Mouse (Mus musculus): ENCODE measurements at regions not wholly inside any gene's neighbourhood (a gene's known extent, or its start where the extent isn't known, plus 50 kb on each side); places are given as distances from the start of the nearest gene placed in this dataset.

DNA sequence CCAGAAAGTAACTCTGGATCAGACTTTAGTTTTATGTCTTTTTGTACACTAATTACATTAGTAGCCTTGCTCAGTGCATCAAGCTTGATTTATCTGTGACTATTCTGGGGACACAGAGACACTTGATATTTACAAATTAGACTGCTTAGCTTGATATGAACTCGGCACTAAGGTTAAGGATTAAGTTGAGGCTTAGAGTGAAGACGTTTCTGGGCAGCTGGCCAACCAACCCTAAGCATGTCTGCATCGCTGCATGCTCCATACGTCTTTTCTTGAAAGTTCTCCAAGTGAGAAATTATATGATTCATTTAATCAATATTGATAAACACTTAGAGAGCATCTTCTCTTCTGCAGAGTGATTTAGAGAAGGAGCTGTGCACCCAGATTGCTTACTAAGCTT is 352.6 kb upstream of the Slitrk1 start:
- no peaks in the 10 kb centered on the region for H3K36me3 ChIP-seq (ENCODE audit: insufficient read depth, low read length)
- 11% methylated on average over 4 of the region's 4 CpGs for WGBS
- no peak for ATAC-seq (replicated peaks; ENCODE audit: low FRiP score, low read depth)
- peak; percentile 19 for DNase-seq (ENCODE audit: low spot score)
- no peaks in the 10 kb centered on the region for H3K4me1 ChIP-seq (replicated peaks; ENCODE audit: insufficient read depth, low read length)
- no peak overlapping the region for H3K4me3 ChIP-seq (replicated peaks; ENCODE audit: low read depth, low read length)
- H3K27me3 ChIP-seq (ENCODE audit: insufficient read depth, low read length), result no peaks in the 10 kb centered on the region
- no peak for TF ChIP-seq CTCF (IDR thresholded peaks at IDR 0.05; ENCODE audit: low read depth)
- H3K9me3 ChIP-seq (replicated peaks; ENCODE audit: low read length), result no peaks in the 10 kb centered on the region
- no peak overlapping the region for H3K4me2 ChIP-seq (ENCODE audit: low read length)
- no peak overlapping the region for H3K27ac ChIP-seq
- no peak overlapping the region for H3K9ac ChIP-seq (ENCODE audit: low read depth, low read length)

- no peaks in the 10 kb centered on the region for H3K4me1 ChIP-seq (replicated peaks; ENCODE audit: insufficient read depth, low read length)
- H3K27me3 ChIP-seq (ENCODE audit: insufficient read depth, low read length), result no peaks in the 10 kb centered on the region
- no peak overlapping the region for H3K4me3 ChIP-seq (replicated peaks; ENCODE audit: low read depth, low read length)
- no peak overlapping the region for H3K4me2 ChIP-seq (ENCODE audit: low read length)
- H3K9ac ChIP-seq (ENCODE audit: low read depth, low read length), result no peak overlapping the region
- H3K27ac ChIP-seq, result no peak overlapping the region
- no peaks in the 10 kb centered on the region for H3K36me3 ChIP-seq (ENCODE audit: insufficient read depth, low read length)
- DNase-seq (ENCODE audit: low spot score), result no peak
- WGBS, result 74% methylated on average over 1 of the region's 1 CpGs
- no peak for TF ChIP-seq CTCF (IDR thresholded peaks at IDR 0.05; ENCODE audit: low read depth)
- ATAC-seq (replicated peaks; ENCODE audit: low FRiP score, low read depth), result no peak
- no peaks in the 10 kb centered on the region for H3K9me3 ChIP-seq (replicated peaks; ENCODE audit: low read length)
These were observed 348.0 kb upstream of the Slitrk1 start for GRCm38 (mm10) chr14:109261990-109262389.

DNA sequence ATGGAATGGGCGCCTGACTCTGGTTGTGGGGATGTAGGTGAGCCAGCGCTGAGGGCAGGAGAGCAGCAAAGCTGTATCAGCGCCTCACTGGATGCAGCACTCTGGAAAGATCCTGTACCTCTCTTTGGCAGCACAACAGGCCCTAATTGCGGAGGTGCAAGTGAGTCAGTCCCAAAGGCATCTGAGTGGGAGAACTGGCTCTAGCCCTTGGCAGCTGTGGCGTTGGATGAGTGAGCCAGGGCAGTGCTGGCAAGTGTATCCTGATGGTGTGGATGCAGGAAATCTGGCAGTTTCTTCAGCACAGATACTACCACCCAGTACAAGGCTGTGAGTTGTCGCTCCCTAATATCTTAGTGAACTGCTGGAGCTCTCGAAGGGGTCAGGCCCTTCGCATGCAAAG is 300.9 kb upstream of the Slitrk1 start:
- Histone ChIP-seq H3K9ac (ENCODE audit: low read depth, low read length) (no peak overlapping the region), H3K4me2 (ENCODE audit: low read length) (no peak overlapping the region), H3K9me3 (replicated peaks; ENCODE audit: low read length) (no peaks in the 10 kb centered on the region), H3K27ac (no peak overlapping the region), H3K4me1 (replicated peaks; ENCODE audit: insufficient read depth, low read length) (no peaks in the 10 kb centered on the region), H3K27me3 (ENCODE audit: insufficient read depth, low read length) (no peaks in the 10 kb centered on the region), H3K36me3 (ENCODE audit: insufficient read depth, low read length) (no peaks in the 10 kb centered on the region), H3K4me3 (replicated peaks; ENCODE audit: low read depth, low read length) (no peak overlapping the region)
- ATAC-seq (replicated peaks; ENCODE audit: low FRiP score, low read depth) (no peak), DNase-seq (ENCODE audit: low spot score) (no peak)
- TF ChIP-seq CTCF (IDR thresholded peaks at IDR 0.05; ENCODE audit: low read depth), result no peak
- 89% methylated on average over 8 of the region's 8 CpGs for WGBS

- ATAC-seq (replicated peaks; ENCODE audit: low FRiP score, low read depth), result no peak
These were observed 266.1 kb upstream of the Slitrk1 start for GRCm38 (mm10) chr14:109180029-109180585.

DNA sequence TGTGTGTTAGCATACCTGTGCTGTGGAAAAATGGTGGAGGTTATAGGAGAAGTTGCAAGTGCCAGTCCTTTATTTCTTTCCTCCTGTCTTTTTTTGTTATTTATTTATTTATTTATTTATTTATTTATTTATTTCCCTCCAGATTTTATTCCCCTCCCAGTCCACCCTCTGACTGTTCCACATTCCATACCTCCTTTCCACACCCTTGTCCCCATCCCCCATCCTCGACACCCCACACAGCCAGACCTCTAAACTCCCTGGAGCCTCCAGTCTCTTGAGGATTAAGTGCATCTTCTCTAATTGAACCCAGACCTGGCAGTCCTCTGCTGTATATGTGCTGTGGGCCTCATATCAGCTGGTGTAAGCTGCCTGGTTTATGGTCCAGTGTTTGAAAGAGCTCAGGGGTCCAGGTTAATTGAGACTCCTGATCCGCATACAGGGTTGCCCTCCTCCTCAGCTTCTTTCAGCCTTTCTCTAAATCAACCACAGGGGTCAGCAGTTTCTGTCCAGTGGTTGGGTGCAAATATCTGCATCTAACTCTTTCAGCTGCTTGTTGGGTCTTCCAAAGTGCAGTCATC is 262.7 kb upstream of the Slitrk1 start:
- Histone ChIP-seq H3K9ac (ENCODE audit: low read depth, low read length) (no peak overlapping the region), H3K4me3 (replicated peaks; ENCODE audit: low read depth, low read length) (no peak overlapping the region), H3K9me3 (replicated peaks; ENCODE audit: low read length) (no peaks in the 10 kb centered on the region), H3K4me1 (replicated peaks; ENCODE audit: insufficient read depth, low read length) (no peaks in the 10 kb centered on the region), H3K4me2 (ENCODE audit: low read length) (no peak overlapping the region), H3K27me3 (ENCODE audit: insufficient read depth, low read length) (no peaks in the 10 kb centered on the region), H3K27ac (no peak overlapping the region), H3K36me3 (ENCODE audit: insufficient read depth, low read length) (no peaks in the 10 kb centered on the region)
- DNase-seq (ENCODE audit: low spot score) (no peak), ATAC-seq (replicated peaks; ENCODE audit: low FRiP score, low read depth) (no peak)
- WGBS, result 73% methylated on average over 2 of the region's 2 CpGs
- TF ChIP-seq CTCF (IDR thresholded peaks at IDR 0.05; ENCODE audit: low read depth), result no peak

More at GRCm38 (mm10) chr14:109180029-109180585, 266.1 kb upstream of the Slitrk1 start:
- H3K9ac ChIP-seq (ENCODE audit: low read depth, low read length), result no peak overlapping the region
- H3K27ac ChIP-seq, result no peak overlapping the region
- H3K4me1 ChIP-seq (replicated peaks; ENCODE audit: insufficient read depth, low read length), result no peaks in the 10 kb centered on the region
- no peaks in the 10 kb centered on the region for H3K9me3 ChIP-seq (replicated peaks; ENCODE audit: low read length)
- H3K4me2 ChIP-seq (ENCODE audit: low read length), result no peak overlapping the region
- no peak overlapping the region for H3K4me3 ChIP-seq (replicated peaks; ENCODE audit: low read depth, low read length)
- H3K27me3 ChIP-seq (ENCODE audit: insufficient read depth, low read length), result no peaks in the 10 kb centered on the region
- 81% methylated on average over 2 of the region's 2 CpGs for WGBS
- DNase-seq (ENCODE audit: low spot score), result no peak
- TF ChIP-seq CTCF (IDR thresholded peaks at IDR 0.05; ENCODE audit: low read depth), result no peak
- no peaks in the 10 kb centered on the region for H3K36me3 ChIP-seq (ENCODE audit: insufficient read depth, low read length)

GRCm38 (mm10) chr14:109175819-109176218 is 261.9 kb upstream of the Slitrk1 start:
- H3K4me2 ChIP-seq (ENCODE audit: low read length), result no peak overlapping the region
- no peak for ATAC-seq (replicated peaks; ENCODE audit: low FRiP score, low read depth)
- no peak for TF ChIP-seq CTCF (IDR thresholded peaks at IDR 0.05; ENCODE audit: low read depth)
- H3K4me3 ChIP-seq (replicated peaks; ENCODE audit: low read depth, low read length), result no peak overlapping the region
- no peaks in the 10 kb centered on the region for H3K27me3 ChIP-seq (ENCODE audit: insufficient read depth, low read length)
- no peaks in the 10 kb centered on the region for H3K36me3 ChIP-seq (ENCODE audit: insufficient read depth, low read length)
- DNase-seq (ENCODE audit: low spot score), result no peak
- H3K4me1 ChIP-seq (replicated peaks; ENCODE audit: insufficient read depth, low read length), result no peaks in the 10 kb centered on the region
- H3K9ac ChIP-seq (ENCODE audit: low read depth, low read length), result no peak overlapping the region
- H3K9me3 ChIP-seq (replicated peaks; ENCODE audit: low read length), result no peaks in the 10 kb centered on the region
- WGBS, result 88% methylated on average over 3 of the region's 3 CpGs
- no peak overlapping the region for H3K27ac ChIP-seq

All from kidney, postnatal 0 days (tissue).